ENCODE assay signal across 30 mouse cellular contexts in the genomic region with DNA sequence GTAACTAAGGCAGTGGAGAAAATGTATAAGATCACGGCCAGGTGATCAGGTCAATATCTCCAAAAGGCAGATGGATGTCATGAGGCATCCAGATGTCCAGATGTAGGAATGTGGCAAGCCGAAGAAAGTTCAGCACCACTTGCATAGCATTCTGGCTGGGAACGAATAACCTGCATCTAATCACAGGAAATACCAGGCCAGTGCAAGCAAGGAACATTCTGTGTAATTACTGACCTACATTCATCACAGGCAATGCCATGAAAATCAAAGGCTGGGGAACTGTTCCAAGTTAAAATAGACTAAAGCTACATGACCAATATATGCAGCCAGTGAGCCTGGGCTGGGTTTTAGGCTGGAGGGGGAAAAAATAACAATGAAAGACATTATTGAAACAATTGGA.
DNase-seq lines count a peak whose midpoint lies in the region; ATAC-seq and TF ChIP-seq lines count a peak whose summit lies in the region.
"Had no signal": no experiment of that assay in that cellular context is flagged by ENCODE, and none has a peak within 500 bp of the region (broad histone marks: within the 10 kb centered on the region; RNA-seq: fewer than 3 reads in every experiment).

No protein-coding gene starts in this region.

- H3K9ac ChIP-seq in intestine, embryonic 14.5 days (ENCODE audit: low read length): no peak overlapping the region
- no peak overlapping the region for H3K9ac ChIP-seq in intestine, postnatal 0 days (ENCODE audit: low read depth, low read length)
- H3K9ac ChIP-seq: hindbrain, embryonic 12.5 days; liver, embryonic 15.5 days; neural tube, embryonic 15.5 days had no signal

- no peaks in the 10 kb centered on the region for H3K36me3 ChIP-seq in intestine, embryonic 14.5 days (ENCODE audit: control insufficient read depth, insufficient read depth, low read length)
- no peaks in the 10 kb centered on the region for H3K36me3 ChIP-seq in intestine, postnatal 0 days (ENCODE audit: control insufficient read depth, insufficient read depth)
- H3K36me3 ChIP-seq: forebrain, embryonic 10.5 days; hindbrain, embryonic 12.5 days; liver, embryonic 15.5 days; neural tube, embryonic 15.5 days had no signal

- no peak for DNase-seq in cerebellum, adult 9-10 months
- peak; percentile 4 for DNase-seq in intestine, embryonic 14.5 days (ENCODE audit: low spot score)
- peak; percentile 78 for DNase-seq in forelimb bud, embryonic 11.5 days (ENCODE audit: low read depth, low spot score)
- no peak for DNase-seq in urinary bladder, adult 18-20 months (ENCODE audit: low spot score in 2 of 2)
- DNase-seq in left cerebral cortex, adult 8-10 months (ENCODE audit: low spot score in 2 of 2): no peak
- DNase-seq in left cerebral cortex, postnatal 25 days (ENCODE audit: low spot score in 2 of 2): no peak
- DNase-seq: adrenal gland, postnatal 25 days; cerebellum, adult 11 months; cerebellum, postnatal 10 days; gastrocnemius, postnatal 25 days; heart, postnatal 10 days; kidney, adult 8-10 months; kidney, postnatal 14 days; layer of hippocampus, postnatal 36 days; liver; thymus, adult 2 months; thymus, postnatal 4 days had no signal

- ATAC-seq in cerebellum, adult (ENCODE audit: insufficient number of reproducible peaks, low FRiP score, low TSS enrichment): peak; percentile 61
- no peak for ATAC-seq in intestine, embryonic 14.5 days (replicated peaks; ENCODE audit: low FRiP score, low TSS enrichment, low read depth)
- ATAC-seq in intestine, postnatal 0 days: no peak
- ATAC-seq: CD4-positive, CD25-positive, alpha-beta regulatory T cell, adult 4 months; forebrain, embryonic 16.5 days; lung, postnatal 0 days had no signal

- H3K4me1 ChIP-seq in intestine, embryonic 14.5 days (replicated peaks; ENCODE audit: control insufficient read depth, insufficient read depth, low read length): peaks cover 8% of the 10 kb centered on the region; the same call in 1 of the 2 replicates
- H3K4me1 ChIP-seq in intestine, postnatal 0 days (replicated peaks; ENCODE audit: control insufficient read depth, insufficient read depth, low read length): no peaks in the 10 kb centered on the region
- H3K4me1 ChIP-seq: forebrain, embryonic 10.5 days; hindbrain, embryonic 12.5 days; liver, embryonic 15.5 days had no signal

- H3K27ac ChIP-seq in intestine, embryonic 14.5 days (ENCODE audit: low read depth): no peak overlapping the region
- H3K27ac ChIP-seq in intestine, postnatal 0 days (ENCODE audit: low read depth, low read length): no peak overlapping the region
- H3K27ac ChIP-seq: forebrain, embryonic 10.5 days; hindbrain, embryonic 12.5 days; layer of hippocampus, adult 2 months; liver, embryonic 15.5 days; macrophage; neural tube, embryonic 15.5 days; stomach, postnatal 0 days had no signal

- H3K4me2 ChIP-seq in intestine, embryonic 14.5 days (ENCODE audit: low read length): no peak overlapping the region
- H3K4me2 ChIP-seq in intestine, postnatal 0 days (replicated peaks; ENCODE audit: low read depth): no peak overlapping the region
- H3K4me2 ChIP-seq: hindbrain, embryonic 12.5 days; liver, embryonic 15.5 days; midbrain, embryonic 11.5 days; neural tube, embryonic 15.5 days had no signal

- WGBS in intestine, embryonic 14.5 days: 53% methylated on average over 3 of the region's 3 CpGs
- WGBS in intestine, postnatal 0 days: 68% methylated on average over 3 of the region's 3 CpGs

- H3K4me3 ChIP-seq in intestine, embryonic 14.5 days (ENCODE audit: low read depth, low read length): no peak overlapping the region
- no peak overlapping the region for H3K4me3 ChIP-seq in intestine, postnatal 0 days (ENCODE audit: low read depth, low read length)
- H3K4me3 ChIP-seq: forebrain, embryonic 10.5 days; hindbrain, embryonic 12.5 days; layer of hippocampus, adult 2 months; liver, embryonic 15.5 days; neural tube, embryonic 15.5 days had no signal

- H3K27me3 ChIP-seq in intestine, embryonic 14.5 days (replicated peaks; ENCODE audit: control insufficient read depth, insufficient read depth, low read length): no peaks in the 10 kb centered on the region
- no peaks in the 10 kb centered on the region for H3K27me3 ChIP-seq in intestine, postnatal 0 days (replicated peaks; ENCODE audit: control insufficient read depth, insufficient read depth, low read length)
- H3K27me3 ChIP-seq: hindbrain, embryonic 12.5 days; liver, embryonic 15.5 days; neural tube, embryonic 15.5 days had no signal

- intact Hi-C loops in left cerebral cortex, postnatal 25 days (cut with DNase I): no loop called here

- TF ChIP-seq CTCF in intestine, postnatal 0 days (IDR thresholded peaks at IDR 0.05; ENCODE audit: low read depth): no peak

- H3K9me3 ChIP-seq in intestine, embryonic 14.5 days (ENCODE audit: control insufficient read depth, low read length): no peaks in the 10 kb centered on the region
- H3K9me3 ChIP-seq in intestine, postnatal 0 days (ENCODE audit: control insufficient read depth): no peaks in the 10 kb centered on the region
- H3K9me3 ChIP-seq: forebrain, embryonic 10.5 days; hindbrain, embryonic 12.5 days; liver, embryonic 15.5 days; neural tube, embryonic 15.5 days had no signal

Comparison
In these comparisons a context has a peak if more than half of its experiments do, and no peak if none do; other contexts are left out.
1. DNase-seq: peak in intestine, embryonic 14.5 days (single experiment) and forelimb bud, embryonic 11.5 days (single experiment); none in cerebellum, adult 9-10 months (single experiment), urinary bladder, adult 18-20 months (0 of 2), left cerebral cortex, adult 8-10 months (0 of 2) and left cerebral cortex, postnatal 25 days (0 of 2).